Mouse (Mus musculus) midbrain, embryonic 10.5 days (tissue): ENCODE measurements around the gene Sbf2. TPM values are rescaled to one million over a fixed set of nuclear protein-coding genes. Genes with fewer than 3 reads are reported as not detected.

ENCODE experiments used
- DNase-seq: peaks from one replicate; pipeline ENCODE4 v3.0.0-alpha.2; 2017; ENCODE audit warnings: low spot score
- H3K27ac ChIP-seq: fragments of 300-500 bp; sonication (generic); replicated peaks from 2 replicates; pipeline ENCODE4 v1.5.1; 2016; ENCODE audit warnings: mild to moderate bottlenecking
- H3K27me3 ChIP-seq: fragments of 300-500 bp; sonication (generic); 2 replicates; pipeline ENCODE4 v1.6.1; 2016; ENCODE audit warnings: low read depth, mild to moderate bottlenecking; ENCODE audit not compliant: poor library complexity, severe bottlenecking
- H3K36me3 ChIP-seq: fragments of 300-500 bp; sonication (generic); 2 replicates; pipeline ENCODE4 v1.6.1; 2016; ENCODE audit warnings: mild to moderate bottlenecking, moderate library complexity
- H3K4me1 ChIP-seq: fragments of 300-500 bp; sonication (generic); 2 replicates; pipeline ENCODE4 v1.6.1; 2016
- H3K4me3 ChIP-seq: fragments of 300-500 bp; sonication (generic); 2 replicates; pipeline ENCODE4 v1.5.1; 2016; ENCODE audit warnings: mild to moderate bottlenecking, moderate library complexity
- H3K9me3 ChIP-seq: fragments of 300-500 bp; sonication (generic); replicated peaks from 2 replicates; pipeline ENCODE4 v1.6.1; 2016; ENCODE audit warnings: mild to moderate bottlenecking
- WGBS: fragments of 180-500 bp; shearing (Covaris S2); methylation state at CpG from one replicate; pipeline ENCODE4 v1.1.7; 2016; 5-methylcytosine and 5-hydroxymethylcytosine counted together
- polyA plus RNA-seq: library from polyadenylated mRNA; unstranded; fragments of >200 nt; fragmentation: Nextera tagmentation; extraction: Ambion mirVana; gene quantifications from 2 replicates; pipeline ENCODE4 v1.2.1, GENCODE M21; 2016

Sbf2 gene
- polyA plus RNA-seq: 29.8 and 36.7 TPM in 2 replicates

- Histone ChIP-seq H3K27me3 (peaks cover 19% of the 10 kb centered on the region), H3K27ac (peak within 1 kb of the TSS; percentile 98), H3K36me3 (no peaks in the 10 kb centered on the region), H3K9me3 (no peaks in the 10 kb centered on the region), H3K4me1 (peaks cover 29% of the 10 kb centered on the region), H3K4me3 (peak within 1 kb of the TSS; percentile 94)
- peak; percentile 92 for DNase-seq
- WGBS: under 1% methylated on average over 127 of the region's 127 CpGs
Measured at GRCm38 (mm10) chr7:110614133-110615063, at the start of gene Sbf2. TSS of gene Sbf2 (minus strand) at chr7:110614922.

- DNase-seq: no peak
- Histone ChIP-seq H3K9me3 (no peaks in the 10 kb centered on the region; the same call in 1 of the 2 replicates), H3K4me3 (no peak overlapping the region), H3K27me3 (no peaks in the 10 kb centered on the region), H3K4me1 (no peaks in the 10 kb centered on the region; the same call in 1 of the 2 replicates), H3K27ac (no peak overlapping the region), H3K36me3 (no peaks in the 10 kb centered on the region)
- WGBS: 74% methylated on average over 3 of the region's 3 CpGs
Measured at GRCm38 (mm10) chr7:110658378-110658928, 43.7 kb upstream of the Sbf2 start.

- 79% methylated on average over 6 of the region's 6 CpGs for whole genome bisulfite sequencing
- H3K27me3 ChIP-seq: no peaks in the 10 kb centered on the region
- H3K27ac ChIP-seq: no peak overlapping the region
- H3K36me3 ChIP-seq: no peaks in the 10 kb centered on the region
- H3K4me3 ChIP-seq: no peak overlapping the region
- DNase-seq: no peak
- no peaks in the 10 kb centered on the region for H3K9me3 ChIP-seq
- no peaks in the 10 kb centered on the region; the same call in 1 of the 2 replicates for H3K4me1 ChIP-seq
Measured at GRCm38 (mm10) chr7:110655966-110656365, 41.2 kb upstream of the Sbf2 start.

- 76% methylated on average over 3 of the region's 3 CpGs for WGBS
- no peak overlapping the region for H3K27ac ChIP-seq
- H3K4me3 ChIP-seq: no peak overlapping the region
- no peaks in the 10 kb centered on the region for H3K9me3 ChIP-seq
- no peaks in the 10 kb centered on the region for H3K36me3 ChIP-seq
- no peaks in the 10 kb centered on the region; the same call in 1 of the 2 replicates for H3K4me1 ChIP-seq
- no peak for DNase-seq
- no peaks in the 10 kb centered on the region for H3K27me3 ChIP-seq
Measured at GRCm38 (mm10) chr7:110655230-110655629, 40.5 kb upstream of the Sbf2 start.

- Histone ChIP-seq H3K4me1 (peaks cover 3% of the 10 kb centered on the region; the same call in 1 of the 2 replicates), H3K9me3 (peaks cover 7% of the 10 kb centered on the region; the same call in 1 of the 2 replicates), H3K4me3 (no peak overlapping the region), H3K27ac (no peak overlapping the region), H3K36me3 (no peaks in the 10 kb centered on the region), H3K27me3 (no peaks in the 10 kb centered on the region)
- no peak for DNase-seq
- 91% methylated on average over 6 of the region's 6 CpGs for WGBS
Measured at GRCm38 (mm10) chr7:110651091-110651490, 36.4 kb upstream of the Sbf2 start.

GRCm38 (mm10) chr7:110650491-110650890, 35.8 kb upstream of the Sbf2 start:
- Histone ChIP-seq H3K27ac (no peak overlapping the region), H3K4me1 (peaks cover 3% of the 10 kb centered on the region; the same call in 1 of the 2 replicates), H3K36me3 (no peaks in the 10 kb centered on the region), H3K9me3 (peaks cover 7% of the 10 kb centered on the region; the same call in 1 of the 2 replicates), H3K27me3 (no peaks in the 10 kb centered on the region), H3K4me3 (no peak overlapping the region)
- WGBS: 84% methylated on average over 4 of the region's 4 CpGs
- DNase-seq: no peak

- no peak for DNase-seq
- Histone ChIP-seq H3K9me3 (peaks cover 7% of the 10 kb centered on the region; the same call in 1 of the 2 replicates), H3K4me1 (peaks cover 8% of the 10 kb centered on the region), H3K36me3 (no peaks in the 10 kb centered on the region), H3K27ac (no peak overlapping the region), H3K27me3 (0 out of 2 replicates have a peak, but pooled peaks cover 4% of the 10 kb centered on the region), H3K4me3 (no peak overlapping the region)
- 88% methylated on average over 6 of the region's 6 CpGs for WGBS
Measured at GRCm38 (mm10) chr7:110649133-110649987, 34.6 kb upstream of the Sbf2 start.

- Histone ChIP-seq H3K27ac (no peak overlapping the region; the same call in 1 of the 2 replicates), H3K36me3 (no peaks in the 10 kb centered on the region), H3K27me3 (0 out of 2 replicates have a peak, but pooled peaks cover 4% of the 10 kb centered on the region), H3K9me3 (peaks cover 7% of the 10 kb centered on the region; the same call in 1 of the 2 replicates), H3K4me1 (peaks cover 8% of the 10 kb centered on the region), H3K4me3 (no peak overlapping the region)
- no peak for DNase-seq
- WGBS: 80% methylated on average over 13 of the region's 13 CpGs
Measured at GRCm38 (mm10) chr7:110648455-110649085, 33.8 kb upstream of the Sbf2 start.

- 0 out of 2 replicates have a peak, but pooled peaks cover 4% of the 10 kb centered on the region for H3K27me3 ChIP-seq
- DNase-seq: no peak
- peaks cover 8% of the 10 kb centered on the region for H3K4me1 ChIP-seq
- H3K27ac ChIP-seq: no peak overlapping the region
- H3K9me3 ChIP-seq: peaks cover 7% of the 10 kb centered on the region; the same call in 1 of the 2 replicates
- 88% methylated on average over 15 of the region's 15 CpGs for WGBS
- no peak overlapping the region for H3K4me3 ChIP-seq
- no peaks in the 10 kb centered on the region for H3K36me3 ChIP-seq
Measured at GRCm38 (mm10) chr7:110647559-110648454, 33.1 kb upstream of the Sbf2 start.

GRCm38 (mm10) chr7:110646611-110647407, 32.1 kb upstream of the Sbf2 start:
- Histone ChIP-seq H3K9me3 (peaks cover 7% of the 10 kb centered on the region; the same call in 1 of the 2 replicates), H3K36me3 (no peaks in the 10 kb centered on the region), H3K27ac (no peak overlapping the region), H3K4me1 (peaks cover 12% of the 10 kb centered on the region), H3K4me3 (no peak overlapping the region), H3K27me3 (0 out of 2 replicates have a peak, but pooled peaks cover 4% of the 10 kb centered on the region)
- WGBS: 89% methylated on average over 8 of the region's 8 CpGs
- DNase-seq: no peak
